Mouse (Mus musculus): Measurements from ENCODE around the gene Ddi2.

DNA sequence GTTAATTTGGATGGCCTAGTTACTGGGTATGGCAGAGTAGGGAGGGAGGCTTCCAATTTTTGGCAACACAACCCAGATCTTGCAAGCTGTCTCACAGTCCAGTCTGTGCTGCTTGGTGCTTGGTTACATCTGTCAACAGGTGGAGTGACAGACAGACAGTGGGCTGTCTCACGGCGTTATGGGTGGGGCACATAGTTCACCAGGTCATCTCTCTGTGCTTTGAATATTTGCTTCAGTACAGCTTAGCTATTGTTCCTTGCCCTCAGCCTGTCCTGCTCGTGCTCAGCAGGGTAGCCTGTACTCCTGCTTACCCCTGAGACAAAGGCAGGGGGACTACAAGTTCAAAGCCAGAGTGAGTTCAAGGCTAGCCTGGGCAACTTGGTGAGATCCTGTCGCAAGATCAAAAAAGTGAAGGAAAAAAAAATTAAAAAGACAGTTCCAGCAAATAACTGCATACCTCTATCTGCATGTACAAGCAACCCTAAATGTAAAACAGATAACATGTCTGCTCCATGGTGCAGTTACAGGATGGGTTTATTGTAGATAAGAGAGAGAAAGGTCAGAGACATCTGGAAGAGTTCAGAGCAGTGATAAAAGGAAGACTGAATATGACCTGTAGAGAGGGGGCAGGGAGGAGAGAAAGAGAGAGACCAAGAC, 28.3 kb upstream of the Ddi2 start:
- TF ChIP-seq CTCF (IDR thresholded peaks at IDR 0.05; ENCODE audit: low read depth) (no peak), EP300 (IDR thresholded peaks at IDR 0.05; ENCODE audit: low read depth) (no peak)
